Mouse (Mus musculus) c-Kit-positive CD71-negative TER-119-negative erythroid progenitor cells, embryonic 14.5 days (primary cell): ENCODE data around the gene Ift80.
"Not testable (repeated sequence)": the region's sequence is repeated elsewhere in the genome, so short reads cannot be mapped to it uniquely, and the experiment has no call there.

Experiments used
- DNase-seq: peaks from one replicate; pipeline ENCODE4 v3.0.0-alpha.2; 2013; ENCODE audit warnings: low read depth

Gene Ift80

DNA sequence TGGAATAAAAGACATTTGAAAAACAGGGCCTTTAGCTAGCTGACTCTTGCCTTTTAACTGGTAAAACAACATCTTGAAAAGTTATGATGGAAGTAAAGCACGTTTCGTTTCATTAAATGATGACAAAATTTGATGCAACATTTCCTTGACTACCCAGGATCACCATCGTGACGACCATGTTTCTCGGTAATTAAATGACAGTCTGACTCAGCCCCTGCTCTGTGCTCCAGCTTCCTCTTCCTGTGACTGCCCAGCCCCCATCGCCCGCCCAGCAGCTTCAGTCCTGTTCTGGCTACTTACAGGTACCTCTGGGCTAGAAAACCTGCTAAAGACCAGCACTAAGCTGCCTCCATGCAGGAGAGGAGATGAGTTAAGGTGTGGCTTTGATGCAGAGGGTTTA, 70.1 kb downstream of the Ift80 start:
- no peak for DNase-seq

DNA sequence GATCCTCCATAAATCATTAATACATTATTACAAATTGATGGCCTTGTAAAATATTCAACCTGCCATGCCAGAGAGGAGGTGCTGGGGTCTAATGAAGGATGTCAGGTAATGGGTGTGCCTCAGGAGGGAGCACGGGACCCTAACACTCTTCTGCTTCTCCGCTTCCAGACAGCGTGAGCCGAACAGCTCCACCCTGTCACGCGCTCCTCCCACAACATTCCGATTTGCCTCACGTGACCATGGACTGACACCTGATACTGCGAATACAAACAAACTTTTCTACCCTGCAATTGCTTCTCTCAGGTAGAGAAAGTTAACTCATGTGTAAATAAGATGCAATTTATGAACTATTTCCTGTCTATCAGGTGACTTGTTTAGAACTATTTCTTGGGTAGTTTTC, 75.8 kb downstream of the Ift80 start:
- no peak for DNase-seq

DNA sequence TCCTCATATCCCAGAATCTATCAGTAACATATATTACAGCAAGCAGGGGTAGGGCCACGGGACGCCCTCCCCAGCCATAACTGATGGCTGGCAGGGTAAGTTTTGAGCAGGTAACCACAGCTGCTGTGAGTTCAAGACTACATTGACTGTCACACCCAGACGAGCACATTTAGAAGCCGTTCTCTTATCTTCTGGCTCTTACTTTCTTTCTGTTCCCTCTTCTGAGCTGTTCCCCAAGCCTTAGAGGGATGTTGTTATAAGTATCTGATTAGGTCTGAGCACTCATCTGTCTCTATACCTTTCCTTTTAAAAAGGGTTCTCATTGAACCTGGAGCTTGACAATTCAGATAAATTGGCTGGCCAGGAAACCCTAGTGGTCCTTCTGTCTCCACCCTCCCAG, 96.9 kb downstream of the Ift80 start:
- no peak for DNase-seq

DNA sequence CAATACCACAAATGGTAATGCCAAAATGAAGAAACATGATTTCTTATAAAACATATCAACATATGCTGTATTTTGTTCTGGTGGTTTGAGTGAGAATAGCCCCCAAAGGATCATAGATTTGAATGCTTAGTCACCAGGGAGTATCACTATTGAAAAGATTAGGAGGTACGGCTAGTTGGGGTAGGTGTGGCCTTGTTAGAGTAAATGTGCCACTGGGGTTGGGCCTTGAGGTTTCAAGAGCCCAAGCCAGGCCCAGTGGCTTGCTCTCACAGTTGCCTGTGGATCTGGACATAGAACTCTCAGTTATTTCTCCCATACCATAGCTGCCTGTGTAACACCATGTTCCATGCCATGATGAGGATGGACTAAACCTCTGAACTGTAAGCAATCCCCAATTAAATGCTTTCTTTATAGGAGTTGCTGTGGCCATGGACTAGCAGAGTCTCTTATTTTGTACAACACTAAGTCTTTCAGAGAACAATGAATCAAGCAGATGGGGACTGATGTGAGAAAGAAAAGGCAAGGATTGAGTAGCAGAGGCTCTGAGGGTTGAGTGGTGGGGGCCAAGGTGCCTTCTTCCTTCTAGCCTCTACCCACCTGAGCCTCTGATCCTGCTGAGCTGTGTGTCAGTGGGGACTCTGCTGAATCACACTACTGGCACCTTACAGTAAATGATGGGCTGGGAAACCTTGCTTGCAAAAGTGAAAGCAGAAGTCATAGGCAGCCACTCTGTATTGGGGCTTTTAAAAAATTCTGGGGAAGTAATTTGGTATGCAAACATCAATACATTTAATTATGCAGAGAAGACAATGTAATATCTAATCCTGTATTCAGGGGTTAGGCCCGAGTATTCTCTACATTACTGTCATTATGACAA, 99.2 kb downstream of the Ift80 start:
- DNase-seq = no peak

DNA sequence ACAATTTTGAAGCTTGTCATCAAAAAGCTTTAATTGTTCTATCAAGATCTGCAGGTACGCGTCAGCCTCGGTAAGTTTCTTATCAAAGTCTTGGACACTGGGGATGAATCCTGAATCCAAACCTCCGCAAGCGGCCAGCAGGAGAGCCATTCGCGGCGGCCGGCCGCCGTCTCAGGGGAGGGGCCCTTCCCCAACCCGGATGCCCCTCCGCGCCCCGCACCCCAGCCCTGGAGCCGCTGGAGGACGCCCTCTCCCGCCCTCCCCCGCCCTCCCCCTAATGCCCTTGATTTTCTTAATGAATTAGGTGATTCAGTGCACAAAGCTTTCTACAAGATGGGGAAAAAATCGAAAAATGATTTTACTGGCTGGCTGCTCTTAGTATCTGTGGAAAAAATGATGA, 101.7 kb downstream of the Ift80 start:
- DNase-seq = not testable (repeated sequence)

DNA sequence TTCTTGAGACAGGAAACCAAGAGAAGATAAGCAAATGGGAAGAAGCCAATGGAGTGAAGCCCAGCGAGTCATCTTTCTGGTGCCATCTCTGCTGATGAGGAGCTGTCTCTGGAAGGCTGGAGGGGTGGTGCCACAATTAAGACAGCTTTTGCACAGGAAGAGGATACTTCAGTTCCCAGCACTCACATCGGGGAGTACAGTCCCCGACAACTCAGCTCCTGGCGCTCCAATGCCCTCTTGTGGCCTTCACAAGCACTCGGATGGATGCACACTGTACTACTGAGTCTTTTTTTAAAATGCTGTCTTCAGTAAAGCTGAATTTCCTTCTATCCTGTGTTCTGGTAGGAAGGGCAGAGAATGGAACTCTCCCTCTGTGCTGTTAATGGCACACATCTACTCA, 107.2 kb downstream of the Ift80 start:
- no peak for DNase-seq

DNA sequence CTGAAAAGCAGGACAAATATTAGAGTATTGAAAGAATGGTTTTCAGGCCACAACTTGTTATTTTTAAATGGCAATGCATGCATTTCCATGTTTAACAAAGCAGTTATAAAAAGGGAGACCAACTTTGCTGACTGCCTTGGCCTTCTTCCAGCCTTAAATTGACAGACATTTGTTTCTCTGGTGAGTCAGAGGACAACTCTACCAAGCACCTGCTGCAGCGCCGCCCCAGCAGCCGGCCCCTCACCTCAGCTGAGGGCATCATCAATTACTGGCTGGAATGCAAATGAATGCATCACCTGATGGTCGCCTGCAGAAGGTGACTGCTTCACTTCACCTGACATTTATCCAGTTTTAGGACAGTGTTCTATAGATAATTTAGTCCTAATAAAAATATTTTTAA, 108.9 kb downstream of the Ift80 start:
- no peak for DNase-seq

DNA sequence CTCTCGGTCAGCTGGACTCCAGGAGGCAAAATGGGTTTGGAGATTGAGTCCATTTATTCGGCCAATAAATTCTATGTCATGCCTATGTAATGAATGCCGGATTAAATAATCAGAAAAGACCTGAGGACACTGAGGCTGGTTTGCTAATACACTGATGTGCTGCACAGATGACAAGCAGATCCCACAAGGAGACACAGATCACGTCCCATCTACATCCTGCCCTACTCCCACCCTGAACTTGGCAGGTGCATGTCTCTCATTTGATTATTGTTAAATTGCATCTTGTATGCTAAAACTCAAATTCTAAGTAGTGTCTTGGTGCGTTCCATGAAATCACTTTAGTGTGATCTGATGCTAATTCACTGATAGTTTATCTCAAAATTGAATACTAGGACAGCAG, 117.5 kb downstream of the Ift80 start:
- DNase-seq = no peak

DNA sequence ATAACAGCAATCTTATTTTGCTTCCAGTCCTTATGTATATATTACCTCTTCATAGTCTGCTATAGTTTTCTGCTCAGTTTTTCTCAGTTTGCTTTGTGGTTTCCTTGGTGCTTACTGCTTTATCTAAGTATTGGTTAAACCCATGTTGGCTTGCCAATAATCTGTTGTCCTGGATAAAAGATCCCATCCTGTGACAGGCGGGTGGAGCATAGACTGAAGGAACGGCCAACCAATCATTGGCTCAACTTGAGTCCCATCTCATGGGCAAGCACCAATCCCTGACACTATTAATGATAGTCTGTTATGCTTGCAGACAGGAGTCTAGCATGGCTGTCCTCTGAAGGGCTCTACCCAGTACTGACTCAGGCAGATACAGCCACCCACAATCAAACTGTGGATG, 130.3 kb downstream of the Ift80 start:
- no peak for DNase-seq

DNA sequence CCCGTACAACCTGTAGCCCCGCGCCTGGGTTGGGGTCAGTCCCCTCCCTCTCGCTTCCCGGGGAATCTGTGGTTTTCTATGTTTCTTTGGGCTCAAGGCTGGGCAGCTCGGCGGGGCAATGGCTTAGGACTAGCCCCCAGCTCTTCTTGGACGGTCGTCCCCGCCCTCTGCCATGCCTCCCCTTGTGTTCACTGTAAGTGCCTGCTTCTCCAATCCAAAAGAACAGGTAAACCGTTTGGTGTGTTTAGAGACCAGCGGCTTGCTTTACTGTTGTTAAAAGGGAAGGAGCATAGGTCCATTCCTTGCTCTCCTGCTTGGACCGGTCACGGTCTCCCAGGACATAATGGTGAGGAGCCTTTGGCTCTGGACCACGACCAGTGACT, 133.8 kb downstream of the Ift80 start:
- DNase-seq = no peak

DNA sequence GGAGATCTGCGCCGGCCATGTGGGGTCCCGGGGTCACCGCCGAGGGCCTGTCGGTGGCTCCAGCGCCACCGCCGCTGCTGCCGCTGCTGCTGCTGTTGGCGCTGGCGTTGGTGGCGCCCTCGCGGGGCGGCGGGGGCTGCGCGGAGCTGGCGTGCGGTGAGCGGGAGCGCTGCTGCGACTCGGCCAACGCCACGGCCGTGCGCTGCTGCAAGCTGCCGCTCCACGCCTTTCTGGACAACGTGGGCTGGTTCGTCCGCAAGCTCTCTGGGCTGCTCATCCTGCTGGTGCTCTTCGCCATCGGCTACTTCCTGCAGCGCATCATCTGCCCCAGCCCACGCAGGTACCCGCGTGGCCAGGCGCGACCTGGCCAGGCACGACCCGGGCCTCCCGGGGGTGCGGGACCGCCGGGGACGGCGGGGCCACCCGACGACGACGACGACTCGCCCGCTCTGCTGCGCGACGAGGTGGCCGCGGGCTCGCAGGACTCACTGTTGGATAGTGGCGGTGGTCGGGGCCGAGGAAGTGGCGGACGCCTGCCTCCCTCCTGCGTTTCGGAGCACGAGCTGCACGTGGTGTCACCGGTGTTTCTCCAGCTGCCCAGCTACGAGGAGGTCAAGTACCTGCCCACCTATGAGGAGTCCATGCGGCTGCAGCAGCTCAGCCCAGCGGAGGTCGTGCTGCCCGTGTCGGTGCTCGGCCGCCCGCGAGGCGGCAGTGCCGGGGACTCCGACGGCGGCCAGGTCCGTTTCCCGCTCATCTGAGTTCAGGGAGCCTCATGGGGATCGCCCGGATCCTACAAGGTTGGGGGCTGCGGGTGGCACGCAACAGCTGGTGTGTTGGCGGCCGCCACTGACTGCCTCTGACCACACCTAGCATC, 134.4 kb downstream of the Ift80 start:
- DNase-seq = no peak

DNA sequence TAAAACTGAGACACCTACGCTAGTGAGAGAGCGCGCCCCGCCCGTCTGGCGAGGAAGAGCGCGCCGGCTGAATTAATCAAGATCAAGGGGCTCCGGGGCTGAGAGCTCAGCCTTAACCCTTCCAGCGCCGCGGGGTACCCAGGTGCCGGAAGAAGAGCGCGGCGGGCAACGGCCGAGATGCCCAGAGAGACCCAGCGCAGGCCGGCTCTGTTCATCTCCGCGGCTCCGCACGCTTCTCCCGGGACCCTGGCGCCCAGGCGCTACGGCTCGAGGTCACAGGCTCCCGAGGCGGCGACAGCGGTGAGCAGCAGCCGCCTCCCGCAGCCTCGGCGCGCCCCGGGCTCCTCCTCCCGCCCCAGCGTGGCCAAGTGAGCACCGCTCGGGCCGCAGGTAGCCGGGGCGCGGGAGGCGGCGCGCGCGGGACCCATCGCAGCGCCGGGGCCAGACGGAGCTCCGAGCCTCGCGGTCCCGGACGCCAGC, 135.1 kb downstream of the Ift80 start, which contains the start of gene 1110032F04Rik:
TSS of gene 1110032F04Rik (plus strand) at position 376 of the 480 bp plus-strand sequence.
- no peak for DNase-seq

DNA sequence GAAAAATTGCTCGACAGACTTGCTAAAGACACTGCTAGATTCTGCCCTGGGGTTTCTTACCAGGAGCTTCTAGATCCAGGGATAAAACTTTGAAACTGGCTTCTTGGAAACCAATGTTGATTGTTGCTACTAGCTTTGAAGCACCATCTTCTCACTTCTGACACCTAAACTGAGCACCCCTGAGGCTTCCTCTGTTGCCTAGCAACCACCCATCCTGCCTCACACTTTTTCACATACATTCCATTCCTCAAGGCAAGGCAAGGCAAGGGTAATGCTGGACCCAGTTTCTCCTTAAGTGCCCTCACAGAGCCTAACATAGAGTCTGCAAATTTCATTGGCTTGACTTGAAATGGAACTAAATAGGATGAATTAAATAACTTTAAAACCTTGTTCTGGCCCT, 152.0 kb downstream of the Ift80 start:
- no peak for DNase-seq

DNA sequence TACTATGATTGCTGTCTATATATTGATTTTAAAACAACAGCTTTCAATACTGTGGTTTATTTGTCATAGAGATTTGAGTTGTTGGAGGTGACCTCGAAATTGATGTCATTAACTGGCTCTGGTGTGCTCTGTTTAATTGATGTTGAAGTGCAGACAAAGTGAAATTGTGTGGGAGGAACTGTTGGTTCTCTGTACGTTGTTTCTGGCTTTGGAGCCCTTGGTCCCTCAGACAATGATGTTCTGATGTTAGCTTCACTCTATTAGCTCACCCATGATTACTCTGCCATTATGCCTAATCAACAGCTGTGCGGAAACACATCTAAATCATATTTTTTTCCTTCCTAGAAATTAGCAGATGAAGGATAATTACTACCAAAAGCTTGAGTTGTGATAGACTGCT, 156.0 kb downstream of the Ift80 start:
- DNase-seq = no peak

DNA sequence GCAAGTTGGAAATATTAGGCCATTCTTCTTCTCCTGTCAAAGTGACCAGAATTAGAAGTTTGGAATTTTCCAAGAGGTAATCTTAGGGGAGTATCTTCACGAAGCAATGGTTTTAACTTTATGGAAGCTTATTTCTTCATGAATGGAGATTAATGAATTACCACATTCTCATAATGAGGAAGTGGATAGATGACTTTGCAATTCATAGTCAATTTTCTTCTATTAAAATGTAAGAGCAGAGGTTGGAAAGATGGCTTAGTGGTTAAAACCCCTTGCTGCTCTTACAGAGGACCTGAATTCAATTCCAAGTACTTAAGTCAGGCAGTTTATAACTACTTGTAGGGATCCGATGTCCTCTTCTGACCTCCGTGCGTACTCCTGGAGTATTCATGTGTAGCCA, 160.3 kb downstream of the Ift80 start:
- DNase-seq = no peak
